Mouse (Mus musculus) brain, embryonic 14.5 days (tissue): ENCODE data around the gene Cblb. TPM values are rescaled to one million over a fixed set of nuclear protein-coding genes. Genes with fewer than 3 reads are reported as not detected.

ENCODE experiments used
- DNase-seq: peaks from one replicate; pipeline ENCODE4 v3.0.0-alpha.2; 2011; ENCODE audit warnings: low read depth
- CTCF ChIP-seq: fragments of 200-500 bp; IDR thresholded peaks from 2 replicates; pipeline ENCODE4 v1.5.1; 2012; ENCODE audit warnings: inconsistent platforms, mild to moderate bottlenecking, moderate library complexity, borderline replicate concordance; ENCODE audit not compliant: insufficient read depth, insufficient read length; ENCODE audit errors: extremely low read depth
- POLR2A ChIP-seq: fragments of 200-500 bp; IDR thresholded peaks from 2 replicates; pipeline ENCODE4 v1.6.1; 2012; ENCODE audit warnings: mild to moderate bottlenecking, inconsistent platforms, borderline replicate concordance; ENCODE audit not compliant: poor library complexity, insufficient read depth, insufficient read length, severe bottlenecking; ENCODE audit errors: extremely low read depth
- polyA plus RNA-seq: library from polyadenylated mRNA; depleted of rRNA; stranded (reverse); fragments of >200 nt; gene quantifications from 2 replicates; pipeline ENCODE4 v1.2.3, GENCODE M21; 2012

Gene Cblb
- polyA plus RNA-seq, 1 experiment, result 29.9 TPM

DNA sequence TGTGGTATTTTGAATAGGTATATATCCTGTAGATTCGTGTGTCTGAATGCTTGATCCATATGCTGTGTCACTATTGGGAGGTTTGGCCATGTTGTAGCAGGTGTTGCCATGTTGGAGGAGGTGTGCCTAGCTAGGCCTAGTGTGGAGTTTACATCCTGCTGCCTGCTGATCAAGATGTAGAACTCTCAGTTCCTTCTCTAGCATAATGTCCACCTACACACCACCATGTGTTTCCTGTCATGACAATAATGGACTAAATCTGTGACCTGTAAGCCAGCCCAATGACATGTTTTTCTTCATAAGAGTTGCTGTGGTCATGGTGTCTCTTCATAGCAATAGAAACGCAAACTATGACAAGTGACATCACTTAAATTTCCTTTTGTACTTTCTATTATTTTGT lies 17.2 kb upstream of the Cblb start:
- no peak for DNase-seq
- TF ChIP-seq POLR2A (no peak), CTCF (no peak)

DNA sequence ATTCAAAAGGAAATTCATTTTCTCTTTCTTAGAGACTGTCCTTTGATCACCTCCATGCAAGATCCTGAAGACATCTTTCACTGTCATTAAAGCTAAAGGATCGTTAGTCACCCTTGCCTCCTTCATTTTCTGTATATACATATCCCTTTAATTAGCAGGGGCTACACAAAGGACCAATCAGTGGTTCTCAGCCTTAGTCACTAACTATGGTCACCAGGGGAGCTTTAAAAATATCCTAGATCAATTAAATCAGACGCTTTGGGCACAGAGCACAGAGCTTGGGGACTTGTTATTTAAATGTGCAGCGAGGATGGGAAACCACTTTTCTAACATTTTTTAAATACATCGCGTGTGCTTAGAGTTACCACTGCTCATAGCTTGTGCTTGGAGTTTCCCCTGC lies 7.6 kb upstream of the Cblb start:
- no peak for TF ChIP-seq POLR2A
- TF ChIP-seq CTCF, result no peak
- peak; percentile 30 for DNase-seq

- TF ChIP-seq CTCF (no peak), POLR2A (no peak)
These were observed 3.7 kb upstream of the Cblb start for GRCm38 (mm10) chr16:52027326-52027725.

GRCm38 (mm10) chr16:52029001-52029400 lies 2.0 kb upstream of the Cblb start:
- TF ChIP-seq POLR2A (no peak), CTCF (no peak)
- DNase-seq, result no peak

More at GRCm38 (mm10) chr16:52027326-52027725, 3.7 kb upstream of the Cblb start:
- no peak for DNase-seq

GRCm38 (mm10) chr16:52031712-52032251 lies 757 bp downstream of the Cblb start:
- TF ChIP-seq POLR2A (0 out of 2 replicates have a peak, but pooled peaks have one; percentile 9), CTCF (no peak)
- DNase-seq, result peak; percentile 93

GRCm38 (mm10) chr16:52032376-52033330 lies 1.6 kb downstream of the Cblb start:
- TF ChIP-seq CTCF, result no peak
- DNase-seq, result no peak

GRCm38 (mm10) chr16:52033381-52034315 lies 2.6 kb downstream of the Cblb start:
- TF ChIP-seq CTCF, result no peak
- no peak for TF ChIP-seq POLR2A
- DNase-seq, result no peak

- no peak for TF ChIP-seq POLR2A
- no peak for TF ChIP-seq CTCF
- no peak for DNase-seq
These were observed 3.3 kb downstream of the Cblb start for GRCm38 (mm10) chr16:52034356-52034755.

DNA sequence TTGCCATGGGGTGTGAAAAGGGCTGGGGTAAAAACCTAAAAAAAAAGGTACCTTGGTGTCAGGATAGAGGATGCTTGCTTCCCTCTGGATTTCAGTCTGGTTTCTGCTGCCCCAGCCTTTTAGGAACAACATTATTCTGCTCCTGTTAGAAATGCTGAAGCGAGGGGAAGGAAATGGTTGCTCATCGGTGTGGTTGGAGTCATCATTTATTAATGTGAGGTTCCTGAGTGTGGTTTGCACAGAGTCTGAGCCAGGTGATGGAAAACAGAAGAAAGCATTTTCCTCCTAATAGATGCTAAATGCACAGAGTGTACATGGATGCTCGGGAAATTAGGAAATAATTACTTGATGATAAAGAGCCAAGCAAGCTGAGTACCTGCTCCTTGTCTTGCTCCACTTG lies 5.3 kb downstream of the Cblb start:
- DNase-seq, result no peak
- TF ChIP-seq CTCF (no peak), POLR2A (no peak)

- TF ChIP-seq POLR2A (no peak), CTCF (no peak)
These were observed 7.3 kb downstream of the Cblb start for GRCm38 (mm10) chr16:52038283-52038682.

DNA sequence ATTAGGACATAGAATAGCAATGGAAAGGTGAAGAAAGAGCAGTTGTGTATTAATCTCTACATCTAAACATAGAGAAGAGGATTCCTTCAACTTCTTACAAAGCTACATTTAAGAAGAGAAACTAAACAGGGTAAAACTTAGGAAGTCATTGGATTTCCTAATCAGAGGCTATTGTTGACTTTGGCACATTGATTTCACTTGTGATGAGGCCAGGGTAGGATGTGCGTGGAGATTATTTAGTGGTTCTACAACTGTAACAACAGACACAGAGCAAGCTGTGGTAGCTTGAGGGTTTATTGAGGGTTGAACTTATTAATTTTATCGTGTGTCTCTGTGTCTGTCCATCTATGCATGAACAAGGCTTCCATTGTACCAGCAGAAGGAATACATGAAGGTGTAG lies 7.8 kb downstream of the Cblb start:
- TF ChIP-seq CTCF (no peak), POLR2A (no peak)
- no peak for DNase-seq

More at GRCm38 (mm10) chr16:52038283-52038682, 7.3 kb downstream of the Cblb start:
- no peak for DNase-seq

- no peak for TF ChIP-seq CTCF
- no peak for TF ChIP-seq POLR2A
- no peak for DNase-seq
These were observed 9.9 kb downstream of the Cblb start for GRCm38 (mm10) chr16:52040937-52041336.
